Mouse (Mus musculus) c-Kit-positive CD71-negative TER-119-negative erythroid progenitor cells, embryonic 14.5 days (primary cell): ENCODE data around the gene Palld.

Experiments
- DNase-seq: peaks from one replicate; pipeline ENCODE4 v3.0.0-alpha.2; 2013; ENCODE audit warnings: low read depth

Gene Palld

GRCm38 (mm10) chr8:61685280-61685679, 217.2 kb downstream of the Palld start:
- no peak for DNase-seq

GRCm38 (mm10) chr8:61684280-61684939, 218.1 kb downstream of the Palld start:
- no peak for DNase-seq

- DNase-seq, result no peak
These were observed 219.6 kb downstream of the Palld start for GRCm38 (mm10) chr8:61682902-61683301.

GRCm38 (mm10) chr8:61681217-61681616, 221.3 kb downstream of the Palld start:
- no peak for DNase-seq

GRCm38 (mm10) chr8:61677227-61677626, 225.3 kb downstream of the Palld start:
- no peak for DNase-seq

- DNase-seq, result no peak
These were observed 231.3 kb downstream of the Palld start for GRCm38 (mm10) chr8:61671151-61671550.

- no peak for DNase-seq
These were observed 232.1 kb downstream of the Palld start for GRCm38 (mm10) chr8:61670376-61670775.

GRCm38 (mm10) chr8:61666919-61667318, 235.6 kb downstream of the Palld start:
- DNase-seq, result no peak

- DNase-seq, result no peak
These were observed 237.5 kb downstream of the Palld start for GRCm38 (mm10) chr8:61665021-61665420.

- DNase-seq, result no peak
These were observed 238.3 kb downstream of the Palld start for GRCm38 (mm10) chr8:61664162-61664561.

- DNase-seq, result no peak
These were observed 239.7 kb downstream of the Palld start for GRCm38 (mm10) chr8:61662829-61663228.

GRCm38 (mm10) chr8:61661611-61662010, 240.9 kb downstream of the Palld start:
- no peak for DNase-seq

GRCm38 (mm10) chr8:61660961-61661360, 241.5 kb downstream of the Palld start:
- no peak for DNase-seq

GRCm38 (mm10) chr8:61651955-61652354, 250.5 kb downstream of the Palld start:
- no peak for DNase-seq

- DNase-seq, result no peak
These were observed 256.2 kb downstream of the Palld start for GRCm38 (mm10) chr8:61646195-61646835.

GRCm38 (mm10) chr8:61645642-61646041, 256.8 kb downstream of the Palld start:
- DNase-seq, result no peak

GRCm38 (mm10) chr8:61643215-61643614, 259.3 kb downstream of the Palld start:
- DNase-seq, result no peak

- no peak for DNase-seq
These were observed 260.1 kb downstream of the Palld start for GRCm38 (mm10) chr8:61642358-61642847.

GRCm38 (mm10) chr8:61639596-61639995, 262.9 kb downstream of the Palld start:
- no peak for DNase-seq

GRCm38 (mm10) chr8:61639008-61639407, 263.5 kb downstream of the Palld start:
- DNase-seq, result no peak

GRCm38 (mm10) chr8:61637736-61638135, 264.8 kb downstream of the Palld start:
- no peak for DNase-seq

GRCm38 (mm10) chr8:61634811-61635210, 267.7 kb downstream of the Palld start:
- no peak for DNase-seq

- no peak for DNase-seq
These were observed 270.2 kb downstream of the Palld start for GRCm38 (mm10) chr8:61632331-61632730.

- DNase-seq, result no peak
These were observed 272.9 kb downstream of the Palld start for GRCm38 (mm10) chr8:61629631-61629968.
